Mouse (Mus musculus): Measurements from ENCODE around the gene Has1. TPM values are rescaled to one million over a fixed set of nuclear protein-coding genes. Genes with fewer than 3 reads are reported as not detected.
"Not testable (repeated sequence)": the region's sequence is repeated elsewhere in the genome, so short reads cannot be mapped to it uniquely, and the experiment has no call there.

Gene Has1
- polyA plus RNA-seq, 1 experiment from 2014 or later: 1.6 TPM

DNA sequence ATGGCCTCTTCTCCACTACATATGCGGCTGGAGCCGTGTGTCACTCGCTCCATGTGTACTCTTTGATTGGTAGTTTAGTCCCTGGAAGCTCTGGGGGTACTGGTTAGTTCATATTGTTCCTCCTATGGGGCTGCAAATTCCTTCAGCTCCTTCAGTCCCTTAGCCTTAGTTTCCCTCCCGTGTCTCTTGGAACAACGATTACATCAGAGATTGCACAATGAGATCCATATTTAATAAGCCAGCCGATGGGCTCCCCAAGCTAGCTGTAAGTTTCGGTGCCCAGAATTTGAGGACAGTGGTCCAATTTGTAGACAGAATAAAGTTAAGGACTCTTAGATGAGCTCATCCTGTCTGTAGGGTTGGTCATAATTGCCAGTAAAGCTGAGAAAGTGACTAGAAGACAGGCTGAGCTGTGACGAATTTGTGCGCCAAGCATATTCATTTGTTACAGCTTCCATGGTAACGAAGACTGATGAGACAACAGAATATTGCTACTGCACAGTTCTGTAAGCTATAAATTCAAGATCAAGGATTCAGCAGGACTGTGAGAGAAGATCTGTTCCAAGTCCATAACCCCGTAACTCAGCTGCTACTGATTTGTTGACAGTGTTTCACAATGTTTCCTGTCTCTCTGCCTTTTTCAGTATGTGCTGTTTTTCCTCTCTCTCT, 11.9 kb upstream of the Has1 start:
- Histone ChIP-seq H3K27ac (no peak overlapping the region), H3K27me3 (no peaks in the 10 kb centered on the region), H3K36me3 (peaks cover 34% of the 10 kb centered on the region), H3K4me3 (no peak overlapping the region), H3K4me2 (no peak overlapping the region), H3K9me3 (no peaks in the 10 kb centered on the region), H3K4me1 (no peaks in the 10 kb centered on the region), H3K9ac (no peak overlapping the region)
- ATAC-seq (ENCODE audit: insufficient number of reproducible peaks, low FRiP score, low TSS enrichment, low read depth): no peak
- WGBS: 80% methylated on average over 11 of the region's 11 CpGs

- H3K36me3 ChIP-seq: peaks cover 34% of the 10 kb centered on the region
- no peak overlapping the region for H3K4me3 ChIP-seq
- ATAC-seq (ENCODE audit: insufficient number of reproducible peaks, low FRiP score, low TSS enrichment, low read depth): no peak
- H3K27ac ChIP-seq: no peak overlapping the region
- H3K9me3 ChIP-seq: no peaks in the 10 kb centered on the region
- H3K27me3 ChIP-seq: no peaks in the 10 kb centered on the region
- 56% methylated on average over 2 of the region's 2 CpGs for WGBS
- no peak overlapping the region for H3K4me2 ChIP-seq
- no peaks in the 10 kb centered on the region for H3K4me1 ChIP-seq
- no peak overlapping the region for H3K9ac ChIP-seq
Observed at GRCm38 (mm10) chr17:17865168-17865567, 10.2 kb upstream of the Has1 start.

- no peaks in the 10 kb centered on the region for H3K9me3 ChIP-seq
- ATAC-seq (ENCODE audit: insufficient number of reproducible peaks, low FRiP score, low TSS enrichment, low read depth): no peak
- H3K27ac ChIP-seq: no peak overlapping the region
- H3K27me3 ChIP-seq: no peaks in the 10 kb centered on the region
- no peak overlapping the region for H3K9ac ChIP-seq
- H3K4me2 ChIP-seq: no peak overlapping the region
- H3K4me3 ChIP-seq: no peak overlapping the region
- H3K36me3 ChIP-seq: peaks cover 34% of the 10 kb centered on the region
- 58% methylated on average over 1 of the region's 1 CpGs for WGBS
- H3K4me1 ChIP-seq: no peaks in the 10 kb centered on the region
Observed at GRCm38 (mm10) chr17:17862360-17862759, 7.4 kb upstream of the Has1 start.

DNA sequence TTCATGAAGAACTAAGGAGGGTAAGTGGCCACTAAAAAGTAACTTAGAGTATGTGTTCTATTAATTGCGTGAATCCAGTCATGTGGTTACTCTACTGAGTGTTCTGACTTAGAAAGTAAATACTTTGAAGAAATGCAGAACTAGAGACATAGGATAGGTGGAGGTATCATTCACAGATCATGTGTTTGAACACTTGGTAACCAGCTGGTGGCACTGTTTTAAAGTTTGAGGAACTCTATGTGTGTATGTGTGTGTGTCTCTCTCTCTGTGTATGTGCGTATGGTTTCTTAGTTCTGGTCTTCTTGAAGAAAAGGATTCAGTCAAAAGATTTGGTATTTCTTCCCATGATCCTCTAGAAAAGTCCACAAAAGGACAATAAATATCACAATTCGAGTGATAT, 5.1 kb upstream of the Has1 start:
- 88% methylated on average over 3 of the region's 3 CpGs for WGBS
- ATAC-seq (ENCODE audit: insufficient number of reproducible peaks, low FRiP score, low TSS enrichment, low read depth): no peak

DNA sequence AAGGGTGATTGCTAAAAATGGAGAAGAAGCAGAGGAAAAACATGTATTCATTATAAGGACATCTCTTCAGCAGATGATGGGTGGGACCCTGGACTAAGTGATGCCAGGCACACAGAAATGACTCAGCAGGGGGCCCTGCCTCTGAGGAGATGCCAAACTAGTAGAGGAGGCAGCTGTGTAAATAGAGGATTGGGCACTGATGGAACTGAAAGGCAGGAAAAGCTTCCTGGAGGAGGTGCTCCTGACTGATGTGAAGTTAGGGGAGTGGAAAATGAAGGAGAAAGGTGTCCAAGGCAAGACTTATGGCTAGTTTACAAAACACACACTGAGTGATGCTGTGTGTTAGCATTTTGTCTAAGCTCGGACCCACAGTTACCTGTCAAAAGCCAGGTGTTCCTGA, 2.4 kb upstream of the Has1 start:
- WGBS: 88% methylated on average over 1 of the region's 1 CpGs
- 0 out of 2 replicates have a peak, but pooled peaks cover 5% of the 10 kb centered on the region for H3K4me1 ChIP-seq
- no peak overlapping the region for H3K9ac ChIP-seq
- no peaks in the 10 kb centered on the region for H3K27me3 ChIP-seq
- H3K9me3 ChIP-seq: no peaks in the 10 kb centered on the region
- no peak for ATAC-seq (ENCODE audit: insufficient number of reproducible peaks, low FRiP score, low TSS enrichment, low read depth)
- H3K36me3 ChIP-seq: peaks cover 2% of the 10 kb centered on the region
- H3K4me2 ChIP-seq: no peak overlapping the region
- H3K27ac ChIP-seq: no peak overlapping the region
- no peak overlapping the region for H3K4me3 ChIP-seq

More for the DNA sequence above, 5.1 kb upstream of the Has1 start:
- Histone ChIP-seq H3K36me3 (peaks cover 20% of the 10 kb centered on the region), H3K27ac (no peak overlapping the region), H3K4me3 (no peak overlapping the region), H3K27me3 (no peaks in the 10 kb centered on the region), H3K9me3 (no peaks in the 10 kb centered on the region), H3K4me1 (0 out of 2 replicates have a peak, but pooled peaks cover 4% of the 10 kb centered on the region), H3K4me2 (no peak overlapping the region), H3K9ac (no peak overlapping the region)

DNA sequence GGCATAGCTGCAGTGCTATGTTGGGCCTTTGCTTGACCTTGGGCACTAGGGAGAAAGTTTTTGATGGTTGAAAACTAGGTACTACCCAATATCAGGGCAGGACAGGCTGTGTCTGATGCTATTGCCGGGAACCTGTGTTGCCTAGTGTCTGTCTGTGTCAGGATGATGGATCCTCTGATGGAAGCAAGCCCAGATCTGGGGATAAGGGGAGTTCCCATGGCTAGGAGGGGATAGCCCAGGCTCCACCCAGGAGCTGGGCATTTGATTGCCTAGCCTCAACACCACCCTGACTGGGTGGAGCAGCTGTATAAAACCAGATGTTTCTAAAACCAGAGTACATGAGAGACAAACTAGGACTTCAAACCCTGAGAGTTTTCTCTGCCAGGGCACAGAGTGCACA, 1.6 kb upstream of the Has1 start:
- Histone ChIP-seq H3K27me3 (no peaks in the 10 kb centered on the region), H3K4me1 (0 out of 2 replicates have a peak, but pooled peaks cover 5% of the 10 kb centered on the region), H3K9me3 (no peaks in the 10 kb centered on the region), H3K9ac (no peak overlapping the region), H3K36me3 (no peaks in the 10 kb centered on the region), H3K27ac (no peak overlapping the region), H3K4me2 (no peak overlapping the region), H3K4me3 (no peak overlapping the region)
- ATAC-seq (ENCODE audit: insufficient number of reproducible peaks, low FRiP score, low TSS enrichment, low read depth): no peak
- WGBS: 63% methylated on average over 1 of the region's 1 CpGs

- Histone ChIP-seq H3K9me3 (no peaks in the 10 kb centered on the region), H3K27me3 (peaks cover 8% of the 10 kb centered on the region; the same call in 1 of the 2 replicates), H3K4me1 (0 out of 2 replicates have a peak, but pooled peaks cover 1% of the 10 kb centered on the region), H3K36me3 (no peaks in the 10 kb centered on the region; the same call in 1 of the 2 replicates), H3K9ac (no peak overlapping the region), H3K4me2 (no peak overlapping the region), H3K4me3 (no peak overlapping the region), H3K27ac (no peak overlapping the region)
- 31% methylated on average over 55 of the region's 55 CpGs for WGBS
- ATAC-seq (ENCODE audit: insufficient number of reproducible peaks, low FRiP score, low TSS enrichment, low read depth): 0 out of 2 replicates have a peak, but pooled peaks have one; percentile 14
Observed at GRCm38 (mm10) chr17:17849906-17850712, 4.9 kb downstream of the Has1 start.

DNA sequence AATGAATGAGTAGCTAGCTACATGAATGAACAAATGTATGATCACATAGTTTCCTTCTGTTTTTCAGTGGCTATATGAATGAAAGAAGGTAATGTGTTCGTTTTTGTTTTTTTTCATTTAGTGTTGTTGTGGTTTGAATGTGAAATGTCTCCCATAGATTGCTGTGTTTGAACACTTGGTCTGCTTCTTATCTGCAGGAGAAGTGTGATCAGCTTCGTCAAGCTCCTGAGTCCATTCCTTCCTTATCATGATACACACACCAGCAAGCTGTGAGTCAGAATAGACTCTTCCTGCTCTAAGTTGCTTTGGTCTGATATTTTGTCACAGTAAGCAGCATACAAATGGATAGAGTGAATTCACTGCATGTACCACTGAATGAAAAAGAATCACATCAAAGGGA, 6.0 kb downstream of the Has1 start:
- H3K36me3 ChIP-seq: no peaks in the 10 kb centered on the region; the same call in 1 of the 2 replicates
- H3K27ac ChIP-seq: no peak overlapping the region
- 92% methylated on average over 2 of the region's 2 CpGs for WGBS
- ATAC-seq (ENCODE audit: insufficient number of reproducible peaks, low FRiP score, low TSS enrichment, low read depth): no peak
- H3K4me1 ChIP-seq: no peaks in the 10 kb centered on the region
- no peaks in the 10 kb centered on the region for H3K9me3 ChIP-seq
- no peak overlapping the region for H3K9ac ChIP-seq
- no peak overlapping the region for H3K4me3 ChIP-seq
- H3K27me3 ChIP-seq: peaks cover 8% of the 10 kb centered on the region; the same call in 1 of the 2 replicates
- H3K4me2 ChIP-seq: no peak overlapping the region

- no peaks in the 10 kb centered on the region for H3K4me1 ChIP-seq
- no peak overlapping the region for H3K9ac ChIP-seq
- peaks cover 28% of the 10 kb centered on the region for H3K36me3 ChIP-seq
- H3K9me3 ChIP-seq: no peaks in the 10 kb centered on the region
- no peak for ATAC-seq (ENCODE audit: insufficient number of reproducible peaks, low FRiP score, low TSS enrichment, low read depth)
- WGBS: 69% methylated on average over 10 of the region's 10 CpGs
- no peak overlapping the region for H3K27ac ChIP-seq
- H3K4me3 ChIP-seq: no peak overlapping the region
- H3K4me2 ChIP-seq: no peak overlapping the region
- H3K27me3 ChIP-seq: peaks cover 8% of the 10 kb centered on the region; the same call in 1 of the 2 replicates
Observed at GRCm38 (mm10) chr17:17845187-17846027, 9.6 kb downstream of the Has1 start.

GRCm38 (mm10) chr17:17844606-17845005, 10.4 kb downstream of the Has1 start:
- not testable (repeated sequence) for H3K9me3 ChIP-seq; H3K9ac ChIP-seq; ATAC-seq (ENCODE audit: insufficient number of reproducible peaks, low FRiP score, low TSS enrichment, low read depth); H3K4me1 ChIP-seq; H3K27me3 ChIP-seq; H3K27ac ChIP-seq; H3K4me3 ChIP-seq; H3K4me2 ChIP-seq
- peaks cover 35% of the 10 kb centered on the region for H3K36me3 ChIP-seq
- 83% methylated on average over 3 of the region's 3 CpGs for WGBS

DNA sequence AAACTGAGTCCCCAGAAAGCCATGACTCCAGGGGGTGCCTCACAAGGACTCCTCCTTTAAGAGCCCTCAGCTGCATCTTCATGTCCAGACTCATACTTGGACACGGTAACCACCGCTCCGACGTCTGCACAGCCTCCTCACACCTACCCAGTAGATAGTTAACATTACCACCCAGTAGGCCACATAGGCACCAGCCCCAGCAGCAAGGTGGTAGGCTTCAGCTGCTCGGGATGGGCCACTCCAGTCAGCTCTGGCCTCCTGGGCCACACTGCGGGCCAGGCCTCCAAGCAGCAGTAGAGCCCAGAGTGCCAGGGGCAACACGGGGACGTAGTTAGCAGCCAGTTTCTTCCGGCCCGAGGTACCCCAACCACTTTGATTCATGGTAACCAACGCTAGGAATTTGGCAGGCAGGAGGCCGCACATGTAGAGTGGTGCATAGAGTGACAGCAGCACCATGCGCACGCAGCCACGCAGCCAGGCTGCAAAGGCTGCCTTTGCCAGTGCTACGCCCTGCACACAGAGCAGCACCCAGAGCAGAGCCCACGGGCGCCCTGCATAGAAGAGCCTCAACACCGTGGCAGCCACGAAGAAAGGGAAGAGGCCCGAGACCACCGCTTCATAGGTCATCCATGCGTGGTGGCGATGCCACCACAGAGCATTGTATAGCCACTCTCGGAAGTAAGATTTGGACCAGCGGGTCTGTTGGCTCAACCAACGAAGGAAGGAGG, 11.3 kb downstream of the Has1 start:
- no peaks in the 10 kb centered on the region for H3K9me3 ChIP-seq
- WGBS: 72% methylated on average over 27 of the region's 27 CpGs
- H3K27me3 ChIP-seq: no peaks in the 10 kb centered on the region
- no peak overlapping the region for H3K9ac ChIP-seq
- H3K4me3 ChIP-seq: no peak overlapping the region
- no peak overlapping the region for H3K4me2 ChIP-seq
- peaks cover 40% of the 10 kb centered on the region for H3K36me3 ChIP-seq
- peaks cover under 1% of the 10 kb centered on the region; the same call in 1 of the 2 replicates for H3K4me1 ChIP-seq
- peak; percentile 50; the same call in 1 of the 2 replicates for ATAC-seq (ENCODE audit: insufficient number of reproducible peaks, low FRiP score, low TSS enrichment, low read depth)
- H3K27ac ChIP-seq: no peak overlapping the region
